Mouse (Mus musculus) megakaryocyte-erythroid progenitor cell, adult 5 weeks (primary cell): ENCODE measurements around the gene Hid1. TPM values are rescaled to one million over a fixed set of nuclear protein-coding genes. Genes with fewer than 3 reads are reported as not detected.

Source experiments
- polyA plus RNA-seq: library from polyadenylated mRNA; stranded (reverse); fragments of >175 nt; gene quantifications from 2 replicates; pipeline ENCODE4 v1.2.3, GENCODE M21; 2012

Hid1 gene
- 0.90 and 0.91 TPM in 2 replicates for polyA plus RNA-seq

DNA sequence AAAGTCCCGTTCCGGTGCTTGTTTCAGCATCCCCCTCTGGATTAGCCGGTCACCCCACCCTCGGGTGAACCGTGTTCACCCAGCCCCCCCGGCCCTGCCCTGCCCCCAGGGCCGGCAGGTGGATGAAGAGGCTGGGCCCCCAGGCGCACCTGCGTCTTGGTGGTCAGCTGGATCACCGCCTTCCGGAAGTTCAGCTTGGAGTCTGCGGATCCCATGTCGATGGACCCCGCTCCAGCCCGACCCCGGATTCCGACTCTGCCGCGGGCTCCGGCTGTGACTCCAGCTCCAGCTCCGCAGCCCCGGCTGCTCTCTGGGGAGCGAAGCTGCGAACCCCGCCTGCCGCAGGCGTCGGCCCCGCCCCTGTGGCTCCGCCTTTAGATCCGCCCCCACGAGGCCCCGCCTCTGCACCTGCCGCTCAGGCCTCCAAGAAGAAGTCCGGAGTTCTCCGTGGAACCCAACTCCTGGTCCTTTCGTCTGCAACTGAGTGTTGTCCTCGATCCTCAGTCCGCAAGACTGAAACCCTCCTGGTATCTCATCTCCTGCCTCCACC is at the start of gene Hid1:
Gene Hid1, minus strand, starts transcription at position 362 of the 550 bp plus-strand sequence.

DNA sequence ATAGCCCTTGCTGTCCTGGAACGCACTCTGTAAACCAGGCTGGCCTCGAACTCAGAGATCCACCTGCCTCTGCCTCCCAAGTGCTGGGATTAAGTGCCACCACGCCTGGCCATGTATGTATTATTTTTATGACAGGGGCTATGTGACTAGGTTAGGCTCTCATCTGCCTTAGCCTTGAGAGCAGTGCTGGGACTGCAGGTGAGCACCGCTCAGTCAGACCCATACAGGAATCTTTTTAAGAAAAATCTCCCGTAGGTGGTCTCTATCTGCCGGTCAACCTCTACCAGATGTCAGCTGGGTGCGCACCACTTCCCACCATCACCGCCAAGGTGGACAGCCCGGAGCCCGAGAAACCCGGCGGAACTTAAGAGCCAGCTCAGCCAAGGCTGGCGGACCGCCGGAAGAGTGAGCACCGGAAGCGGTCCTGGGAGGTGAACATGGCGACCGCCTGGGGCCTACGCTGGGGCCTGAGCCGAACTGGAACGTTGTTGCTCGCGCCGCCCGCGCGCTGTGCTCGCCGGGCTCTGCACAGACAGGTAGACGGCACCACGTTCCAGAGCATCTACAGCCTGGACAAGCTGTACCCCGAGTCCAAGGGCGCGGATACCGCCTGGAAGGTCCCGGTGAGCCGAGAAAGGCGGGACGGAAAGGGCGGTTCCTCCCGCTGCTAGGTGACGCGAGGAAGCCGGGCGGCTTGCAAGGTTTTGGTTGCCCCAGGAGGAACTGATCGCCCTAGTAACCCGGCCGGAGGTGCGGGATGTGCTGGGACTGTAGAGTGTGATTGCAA is 36.0 kb upstream of the Hid1 start, which contains the start of gene Mrpl58:
Gene Mrpl58, plus strand, starts transcription at position 415 of the 787 bp plus-strand sequence.

DNA sequence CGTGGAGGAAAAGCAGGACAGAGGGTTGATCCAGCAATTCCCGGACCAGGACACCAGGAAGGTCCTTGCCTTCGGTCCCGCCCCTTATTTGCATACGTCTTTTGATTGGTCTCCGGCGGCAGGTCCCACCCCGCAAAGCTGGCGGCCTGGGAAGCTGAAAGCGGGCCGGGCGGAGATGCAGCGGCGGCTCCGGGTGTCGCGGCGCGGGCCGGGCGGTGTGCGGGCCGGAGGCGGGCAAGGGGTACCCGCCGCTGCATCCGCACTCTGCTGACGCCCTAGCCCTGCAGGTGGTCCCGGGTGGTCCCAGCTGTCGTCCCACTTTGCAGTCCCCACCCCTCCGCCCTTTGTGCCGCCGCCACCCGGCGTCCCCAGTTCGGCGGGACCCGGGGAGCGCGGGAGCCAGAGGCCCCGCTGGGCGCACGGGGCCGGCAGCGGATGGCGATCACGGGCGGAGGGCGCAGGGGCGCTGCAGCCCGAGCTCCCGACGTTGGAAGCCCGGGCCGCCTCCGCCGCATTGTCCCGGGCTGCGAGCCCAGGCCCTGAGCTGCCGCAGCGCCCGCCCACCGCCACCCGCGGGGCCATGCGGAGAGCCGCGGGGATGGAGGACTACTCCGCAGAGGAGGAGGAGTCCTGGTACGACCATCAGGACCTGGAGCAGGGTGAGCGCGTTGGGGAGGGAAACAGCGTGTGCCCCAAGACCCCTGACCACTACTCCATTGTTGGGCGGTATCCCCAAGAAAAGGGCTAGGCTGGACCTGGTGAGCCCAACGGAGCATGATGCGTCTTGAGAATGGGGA is 14.4 kb upstream of the Hid1 start, which contains the start of gene Cdr2l:
Gene Cdr2l, plus strand, starts transcription at position 174 of the 797 bp plus-strand sequence.

GRCm38 (mm10) chr11:115334531-115334930 is 33.0 kb downstream of the Hid1 start, which contains the start of gene Otop3:
TSS of gene Otop3 (plus strand) at chr11:115334731.

GRCm38 (mm10) chr11:115321906-115322693 is 45.5 kb downstream of the Hid1 start, which contains the start of gene Ush1g:
TSS of gene Ush1g (minus strand) at chr11:115322041.

GRCm38 (mm10) chr11:115306863-115307262 is 60.7 kb downstream of the Hid1 start, which contains the start of gene Otop2:
TSS of gene Otop2 (plus strand) at chr11:115307163.

Other genes starting within 250 kb of the Hid1 start
- 0.47 and 1.1 TPM in 2 replicates for gene Cd300lf, start 233.8 kb downstream of the Hid1 start, polyA plus RNA-seq
- 221 and 253 TPM in 2 replicates for gene Slc9a3r1, start 204.4 kb downstream of the Hid1 start, polyA plus RNA-seq
- gene Tmem104, start 180.3 kb downstream of the Hid1 start, polyA plus RNA-seq, result 22.5 and 25.3 TPM in 2 replicates
- 11.7 and 12.6 TPM in 2 replicates for gene Nat9, start 179.9 kb downstream of the Hid1 start, polyA plus RNA-seq
- gene Grin2c, start 100.5 kb downstream of the Hid1 start, polyA plus RNA-seq, result 0.05 TPM in 2 replicates
- 47.2 and 51.6 TPM in 2 replicates for gene Fdxr, start 90.7 kb downstream of the Hid1 start, polyA plus RNA-seq
- gene Fads6, start 70.1 kb downstream of the Hid1 start, polyA plus RNA-seq, result 1.3 and 1.5 TPM in 2 replicates
- gene Otop2, start 60.6 kb downstream of the Hid1 start, polyA plus RNA-seq, result not detected in 2 replicates
- not detected in 2 replicates for gene Ush1g, start 45.7 kb downstream of the Hid1 start, polyA plus RNA-seq
- 0.07 TPM in 1 of 2 replicates, not detected in the other for gene Otop3, start 33.0 kb downstream of the Hid1 start, polyA plus RNA-seq
- gene Cdr2l, start 14.2 kb upstream of the Hid1 start, polyA plus RNA-seq, result 0.11 and 0.26 TPM in 2 replicates
- gene Mrpl58, start 36.0 kb upstream of the Hid1 start, polyA plus RNA-seq, result 50.0 and 65.5 TPM in 2 replicates
- gene Atp5h, start 52.2 kb upstream of the Hid1 start, polyA plus RNA-seq, result 101 and 128 TPM in 2 replicates
- gene Kctd2, start 52.4 kb upstream of the Hid1 start, polyA plus RNA-seq, result 19.7 and 25.1 TPM in 2 replicates
- not detected in 2 replicates for gene Trim80, start 72.8 kb upstream of the Hid1 start, polyA plus RNA-seq
- not detected in 2 replicates for gene Slc16a5, start 94.7 kb upstream of the Hid1 start, polyA plus RNA-seq
- gene Armc7, start 107.9 kb upstream of the Hid1 start, polyA plus RNA-seq, result 54.4 and 66.0 TPM in 2 replicates
- gene Nt5c, start 124.1 kb upstream of the Hid1 start, polyA plus RNA-seq, result 94.7 and 110 TPM in 2 replicates
- gene Jpt1, start 146.6 kb upstream of the Hid1 start, polyA plus RNA-seq, result 199 and 212 TPM in 2 replicates
- gene Sumo2, start 168.5 kb upstream of the Hid1 start, polyA plus RNA-seq, result 320 and 361 TPM in 2 replicates
- gene Nup85, start 196.7 kb upstream of the Hid1 start, polyA plus RNA-seq, result 41.2 and 45.2 TPM in 2 replicates
- gene Mrps7, start 236.2 kb upstream of the Hid1 start, polyA plus RNA-seq, result 59.0 and 61.7 TPM in 2 replicates
- gene Gga3, start 236.3 kb upstream of the Hid1 start, polyA plus RNA-seq, result 109 and 133 TPM in 2 replicates
- 22.9 and 27.4 TPM in 2 replicates for gene Mif4gd, start 245.2 kb upstream of the Hid1 start, polyA plus RNA-seq